Mouse (Mus musculus) layer of hippocampus, adult 9-10 months (tissue): Measurements from ENCODE around the gene Galk2.

Source experiments
- DNase-seq: peaks from one replicate; pipeline ENCODE4 v3.0.0; 2022; ENCODE audit warnings: low spot score

Gene Galk2

GRCm38 (mm10) chr2:125943301-125943700 is 84.4 kb downstream of the Galk2 start:
- no peak for DNase-seq

DNA sequence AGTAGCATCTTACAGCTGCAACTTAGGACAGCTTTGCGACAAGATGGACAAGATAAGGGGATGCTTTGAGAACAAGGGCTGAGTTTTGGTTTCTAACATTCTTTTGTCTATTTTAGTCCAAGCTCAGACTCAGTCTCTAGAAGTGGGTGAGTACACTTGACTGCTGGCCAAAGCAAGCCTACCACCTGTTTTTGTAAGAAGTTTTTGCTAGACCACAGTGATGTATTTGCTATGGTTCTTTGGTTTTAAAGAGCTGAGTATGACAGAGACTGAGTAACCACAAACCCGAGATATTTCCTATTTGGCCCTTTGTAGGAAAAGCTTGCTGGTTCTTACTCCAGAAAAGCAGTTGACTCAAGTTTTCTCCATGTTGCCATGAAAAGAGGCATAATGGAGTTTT is 89.3 kb downstream of the Galk2 start:
- DNase-seq: no peak

DNA sequence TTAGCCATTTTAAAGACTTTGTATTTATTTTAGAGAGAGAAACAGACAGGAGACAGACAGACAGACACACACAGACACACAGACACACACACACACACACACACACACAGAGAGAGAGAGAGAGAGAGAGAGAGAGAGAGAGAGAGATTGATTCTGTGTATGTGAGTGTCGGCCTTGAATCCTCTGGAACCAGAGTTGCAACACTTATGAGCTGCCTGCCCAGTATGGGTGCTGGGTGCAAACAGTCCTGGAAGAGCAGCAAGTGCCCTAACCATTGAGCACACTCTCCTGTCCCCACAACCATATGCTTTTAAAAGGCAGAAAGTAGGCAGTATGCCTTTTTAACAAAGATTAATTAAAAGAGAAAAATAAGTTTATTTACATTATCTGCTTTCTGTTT is 109.9 kb downstream of the Galk2 start:
- DNase-seq: no peak

DNA sequence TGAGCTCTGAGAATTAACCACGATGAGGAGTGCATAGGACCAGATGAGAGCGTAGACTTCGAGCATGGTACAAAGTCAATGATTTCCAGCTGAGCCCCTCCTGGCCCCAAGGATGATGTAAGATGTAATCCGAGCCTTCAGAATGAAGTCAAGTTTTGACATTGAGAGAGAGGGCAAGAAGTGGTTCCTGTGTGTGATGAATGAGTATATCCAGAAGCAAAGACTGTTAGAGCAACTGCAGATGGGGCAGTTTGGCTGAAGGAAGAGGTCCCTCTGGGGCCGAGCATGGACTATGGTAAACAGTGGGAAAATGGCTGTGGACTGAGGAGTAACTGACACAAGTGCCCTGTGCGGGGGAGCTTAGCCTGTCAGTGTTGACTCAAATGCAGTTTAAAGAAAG is 114.3 kb downstream of the Galk2 start:
- DNase-seq: no peak

GRCm38 (mm10) chr2:125975206-125975605 is 116.3 kb downstream of the Galk2 start:
- no peak for DNase-seq

GRCm38 (mm10) chr2:125975808-125976345 is 117.0 kb downstream of the Galk2 start:
- no peak for DNase-seq

GRCm38 (mm10) chr2:126002291-126002690 is 143.4 kb downstream of the Galk2 start:
- DNase-seq: no peak

GRCm38 (mm10) chr2:126006088-126006487 is 147.2 kb downstream of the Galk2 start:
- peak; percentile 69 for DNase-seq

GRCm38 (mm10) chr2:126006742-126007141 is 147.8 kb downstream of the Galk2 start:
- DNase-seq: no peak

- no peak for DNase-seq
These were observed 156.2 kb downstream of the Galk2 start for GRCm38 (mm10) chr2:126014989-126015710.

GRCm38 (mm10) chr2:126015763-126016473 is 157.0 kb downstream of the Galk2 start:
- DNase-seq: no peak

- no peak for DNase-seq
These were observed 172.4 kb downstream of the Galk2 start for GRCm38 (mm10) chr2:126031186-126031900.

- no peak for DNase-seq
These were observed 174.4 kb downstream of the Galk2 start for GRCm38 (mm10) chr2:126033114-126033972.
